Mouse (Mus musculus) kidney, adult 2 months (tissue): ENCODE data around the gene Dock7. TPM values are rescaled to one million over a fixed set of nuclear protein-coding genes. Genes with fewer than 3 reads are reported as not detected.
"Not testable (repeated sequence)": the region's sequence is repeated elsewhere in the genome, so short reads cannot be mapped to it uniquely, and the experiment has no call there.

Experiments
- DNase-seq: peaks from one replicate; pipeline ENCODE4 v3.0.0; 2021
- H3K27ac ChIP-seq: fragments of 200-500 bp; 2 replicates; pipeline ENCODE4 v1.5.1; 2012; ENCODE audit warnings: low read depth, low read length, control low read depth, inconsistent platforms; ENCODE audit not compliant: insufficient read depth
- H3K27me3 ChIP-seq: fragments of 200-500 bp; replicated peaks from 2 replicates; pipeline ENCODE4 v1.6.1; 2012; ENCODE audit warnings: mild to moderate bottlenecking, moderate library complexity, low read length, inconsistent platforms; ENCODE audit not compliant: control insufficient read depth, insufficient read depth
- H3K36me3 ChIP-seq: fragments of 200-500 bp; 2 replicates; pipeline ENCODE4 v1.6.1; 2012; ENCODE audit warnings: mild to moderate bottlenecking, moderate library complexity, low read length, inconsistent platforms; ENCODE audit not compliant: control insufficient read depth, insufficient read depth
- H3K4me1 ChIP-seq: fragments of 200-500 bp; 2 replicates; pipeline ENCODE4 v1.6.1; 2011; ENCODE audit warnings: low read length; ENCODE audit not compliant: control insufficient read depth, insufficient read depth
- H3K4me3 ChIP-seq: fragments of 200-500 bp; 2 replicates; pipeline ENCODE4 v1.5.1; 2011; ENCODE audit warnings: mild to moderate bottlenecking, low read depth, low read length, control low read depth; ENCODE audit not compliant: insufficient read depth
- CTCF ChIP-seq: fragments of 200-500 bp; conservative IDR thresholded peaks from 2 replicates; pipeline ENCODE4 v1.5.1; 2011; ENCODE audit warnings: low read depth, mild to moderate bottlenecking, control low read depth, low read length, moderate library complexity, mixed read lengths; ENCODE audit not compliant: insufficient read depth, insufficient read length
- POLR2A ChIP-seq: fragments of 200-500 bp; IDR thresholded peaks from one replicate; pipeline ENCODE4 v1.6.1; 2011; ENCODE audit warnings: low read depth, low read length, control low read depth
- WGBS: fragments of 180-500 bp; shearing (Covaris S2); methylation state at CpG from one replicate; pipeline ENCODE4 v1.1.7; 2018; 5-methylcytosine and 5-hydroxymethylcytosine counted together
- polyA plus RNA-seq: library from polyadenylated mRNA; depleted of rRNA; stranded (reverse); fragments of >200 nt; gene quantifications from 2 replicates; pipeline ENCODE4 v1.2.3, GENCODE M21; 2012

Gene Dock7
- polyA plus RNA-seq, 1 experiment = 20.6 TPM

- no peak for DNase-seq
- H3K36me3 ChIP-seq = no peaks in the 10 kb centered on the region; the same call in 1 of the 2 replicates
- H3K27ac ChIP-seq = no peak overlapping the region
- no peaks in the 10 kb centered on the region for H3K4me1 ChIP-seq
- WGBS = 95% methylated on average over 4 of the region's 4 CpGs
- TF ChIP-seq POLR2A (no peak), CTCF (no peak)
- no peak overlapping the region for H3K4me3 ChIP-seq
- H3K27me3 ChIP-seq = no peaks in the 10 kb centered on the region
Measured at GRCm38 (mm10) chr4:99011039-99011438, 109.7 kb downstream of the Dock7 start.

- H3K36me3 ChIP-seq = no peaks in the 10 kb centered on the region; the same call in 1 of the 2 replicates
- no peak for TF ChIP-seq CTCF
- no peak for TF ChIP-seq POLR2A
- no peak overlapping the region for H3K27ac ChIP-seq
- 54% methylated on average over 2 of the region's 2 CpGs for WGBS
- H3K4me1 ChIP-seq = no peaks in the 10 kb centered on the region
- no peak for DNase-seq
- no peaks in the 10 kb centered on the region for H3K27me3 ChIP-seq
- no peak overlapping the region for H3K4me3 ChIP-seq
Measured at GRCm38 (mm10) chr4:99006319-99006718, 114.4 kb downstream of the Dock7 start.

GRCm38 (mm10) chr4:99005574-99005973, 115.1 kb downstream of the Dock7 start:
- WGBS = 97% methylated on average over 2 of the region's 2 CpGs
- Histone ChIP-seq H3K4me3 (no peak overlapping the region), H3K27ac (no peak overlapping the region), H3K27me3 (no peaks in the 10 kb centered on the region), H3K36me3 (no peaks in the 10 kb centered on the region; the same call in 1 of the 2 replicates), H3K4me1 (no peaks in the 10 kb centered on the region)
- TF ChIP-seq POLR2A (no peak), CTCF (no peak)
- no peak for DNase-seq

- Histone ChIP-seq H3K27me3 (no peaks in the 10 kb centered on the region), H3K4me1 (no peaks in the 10 kb centered on the region), H3K4me3 (no peak overlapping the region), H3K36me3 (no peaks in the 10 kb centered on the region), H3K27ac (no peak overlapping the region)
- 91% methylated on average over 4 of the region's 4 CpGs for WGBS
- no peak for DNase-seq
- TF ChIP-seq CTCF = no peak
- TF ChIP-seq POLR2A = no peak
Measured at GRCm38 (mm10) chr4:98993491-98993890, 127.2 kb downstream of the Dock7 start.

GRCm38 (mm10) chr4:98984701-98985100, 136.0 kb downstream of the Dock7 start:
- no peaks in the 10 kb centered on the region for H3K27me3 ChIP-seq
- no peak overlapping the region for H3K4me3 ChIP-seq
- no peaks in the 10 kb centered on the region; the same call in 1 of the 2 replicates for H3K36me3 ChIP-seq
- DNase-seq = no peak
- H3K27ac ChIP-seq = no peak overlapping the region
- WGBS = 91% methylated on average over 8 of the region's 8 CpGs
- H3K4me1 ChIP-seq = no peaks in the 10 kb centered on the region
- TF ChIP-seq POLR2A = no peak
- no peak for TF ChIP-seq CTCF

GRCm38 (mm10) chr4:98979976-98980375, 140.7 kb downstream of the Dock7 start:
- not testable (repeated sequence) for H3K4me1 ChIP-seq, H3K36me3 ChIP-seq, DNase-seq, H3K4me3 ChIP-seq, H3K27me3 ChIP-seq, H3K27ac ChIP-seq
- 76% methylated on average over 3 of the region's 3 CpGs for WGBS

- WGBS = 89% methylated on average over 2 of the region's 2 CpGs
- DNase-seq = no peak
- H3K27ac ChIP-seq = no peak overlapping the region
- H3K36me3 ChIP-seq = no peaks in the 10 kb centered on the region
- H3K4me1 ChIP-seq = no peaks in the 10 kb centered on the region
- TF ChIP-seq POLR2A = no peak
- no peak for TF ChIP-seq CTCF
- no peak overlapping the region for H3K4me3 ChIP-seq
- H3K27me3 ChIP-seq = no peaks in the 10 kb centered on the region
Measured at GRCm38 (mm10) chr4:98978693-98979092, 142.0 kb downstream of the Dock7 start.

GRCm38 (mm10) chr4:98978288-98978687, 142.4 kb downstream of the Dock7 start:
- WGBS = 96% methylated on average over 2 of the region's 2 CpGs
- not testable (repeated sequence) for H3K27ac ChIP-seq, DNase-seq, H3K4me1 ChIP-seq, H3K4me3 ChIP-seq, H3K27me3 ChIP-seq, H3K36me3 ChIP-seq
